In the genomic region with DNA sequence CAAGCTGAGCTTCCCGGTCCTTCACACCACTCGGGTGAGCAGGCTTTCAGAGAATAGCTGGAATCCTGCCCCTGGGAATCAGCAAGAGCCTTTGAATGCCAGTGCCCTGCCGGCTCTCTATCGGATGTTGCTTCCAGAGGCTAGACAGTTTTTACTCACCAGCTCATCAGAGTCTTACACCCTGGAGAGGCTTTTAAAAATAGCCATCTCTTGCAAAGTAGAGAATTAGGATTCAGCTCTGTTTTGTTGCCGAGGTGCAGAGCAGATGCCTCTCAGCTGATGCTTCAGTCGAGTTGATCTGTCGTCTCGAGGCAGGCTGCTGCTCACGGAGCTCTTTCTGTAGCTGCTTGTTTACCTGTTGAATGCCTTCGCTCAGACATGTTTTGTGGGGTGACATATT, we compare ENCODE assay signal across 18 mouse cellular contexts.
DNase-seq lines count a peak whose midpoint lies in the region; ATAC-seq and TF ChIP-seq lines count a peak whose summit lies in the region.
"Had no signal": no experiment of that assay in that cellular context is flagged by ENCODE, and none has a peak within 500 bp of the region (broad histone marks: within the 10 kb centered on the region; RNA-seq: fewer than 3 reads in every experiment).

No protein-coding gene starts in this region.

- TF ChIP-seq CTCF in heart, adult 2 months (IDR thresholded peaks at IDR 0.05), result no peak

- no peaks in the 10 kb centered on the region for H3K79me2 ChIP-seq in heart, adult 2 months (replicated peaks; ENCODE audit: control insufficient read depth, insufficient read depth, low read length)

- no peak overlapping the region for H3K9ac ChIP-seq in heart, embryonic 15.5 days
- H3K9ac ChIP-seq in heart, adult 2 months (ENCODE audit: low read depth, low read length), result no peak overlapping the region
- no peak overlapping the region for H3K9ac ChIP-seq in midbrain, embryonic 14.5 days (replicated peaks; ENCODE audit: low read length)
- H3K9ac ChIP-seq: embryonic facial prominence, embryonic 12.5 days; hindbrain, embryonic 13.5 days; limb, embryonic 13.5 days; liver, embryonic 14.5 days had no signal

- WGBS in heart, embryonic 15.5 days, result 40% methylated on average over 10 of the region's 10 CpGs
- WGBS in heart, adult 2 months, result 56% methylated on average over 10 of the region's 10 CpGs
- WGBS in midbrain, embryonic 10.5 days, result 62% methylated on average over 10 of the region's 10 CpGs
- 45% methylated on average over 10 of the region's 10 CpGs for WGBS in midbrain, embryonic 14.5 days

- no peak for ATAC-seq in heart, embryonic 15.5 days (replicated peaks; ENCODE audit: insufficient number of reproducible peaks, insufficient read depth, low FRiP score, low read depth)
- ATAC-seq in midbrain, embryonic 14.5 days (ENCODE audit: low FRiP score, low TSS enrichment), result no peak
- ATAC-seq: intestine, postnatal 0 days; lung, postnatal 0 days had no signal

- no peaks in the 10 kb centered on the region for H3K36me3 ChIP-seq in heart, embryonic 15.5 days
- no peaks in the 10 kb centered on the region for H3K36me3 ChIP-seq in heart, adult 2 months (ENCODE audit: control insufficient read depth, insufficient read depth, low read length)
- H3K36me3 ChIP-seq in midbrain, embryonic 10.5 days, result no peaks in the 10 kb centered on the region
- no peaks in the 10 kb centered on the region for H3K36me3 ChIP-seq in midbrain, embryonic 14.5 days (ENCODE audit: control insufficient read depth, insufficient read depth, low read length)
- H3K36me3 ChIP-seq: embryonic facial prominence, embryonic 12.5 days; hindbrain, embryonic 13.5 days; limb, embryonic 13.5 days had no signal

- 0 out of 2 replicates have a peak overlapping the region, but pooled peaks have one; percentile 14 for H3K4me2 ChIP-seq in heart, embryonic 15.5 days
- H3K4me2 ChIP-seq in midbrain, embryonic 14.5 days (ENCODE audit: low read length), result peak overlapping the region; percentile 15; the same call in 1 of the 2 replicates
- H3K4me2 ChIP-seq: embryonic facial prominence, embryonic 12.5 days; hindbrain, embryonic 13.5 days; limb, embryonic 13.5 days had no signal

- no peaks in the 10 kb centered on the region for H3K4me1 ChIP-seq in heart, embryonic 15.5 days (replicated peaks)
- no peaks in the 10 kb centered on the region for H3K4me1 ChIP-seq in heart, adult 2 months (ENCODE audit: control insufficient read depth, insufficient read depth, low read length)
- no peaks in the 10 kb centered on the region for H3K4me1 ChIP-seq in midbrain, embryonic 10.5 days
- no peaks in the 10 kb centered on the region for H3K4me1 ChIP-seq in midbrain, embryonic 14.5 days (ENCODE audit: control insufficient read depth, insufficient read depth, low read length)
- H3K4me1 ChIP-seq: embryonic facial prominence, embryonic 12.5 days; hindbrain, embryonic 13.5 days had no signal

- TF ChIP-seq EP300 in heart, adult 2 months (IDR thresholded peaks at IDR 0.05; ENCODE audit: insufficient read depth, low read depth, low read length), result no peak

- intact Hi-C loops in heart, adult 2 months (cut with DNase I), result no loop called here
- intact Hi-C loops in left cerebral cortex, postnatal 36 days (cut with DNase I), result no loop called here

- TF ChIP-seq POLR2A in heart, adult 2 months (IDR thresholded peaks at IDR 0.05; ENCODE audit: insufficient read depth, low read depth, low read length), result no peak

- no peaks in the 10 kb centered on the region; the same call in 1 of the 2 replicates for H3K9me3 ChIP-seq in heart, embryonic 15.5 days (replicated peaks)
- H3K9me3 ChIP-seq in midbrain, embryonic 10.5 days (replicated peaks), result peaks cover 4% of the 10 kb centered on the region
- 0 out of 2 replicates have a peak, but pooled peaks cover 3% of the 10 kb centered on the region for H3K9me3 ChIP-seq in midbrain, embryonic 14.5 days (ENCODE audit: control insufficient read depth, low read length)
- H3K9me3 ChIP-seq: embryonic facial prominence, embryonic 12.5 days had no signal

- H3K27ac ChIP-seq in heart, embryonic 15.5 days, result no peak overlapping the region
- H3K27ac ChIP-seq in heart, adult 2 months, result no peak overlapping the region
- peak overlapping the region; percentile 57; the same call in 1 of the 2 replicates for H3K27ac ChIP-seq in midbrain, embryonic 10.5 days (replicated peaks)
- no peak overlapping the region for H3K27ac ChIP-seq in midbrain, embryonic 14.5 days (replicated peaks; ENCODE audit: low read depth, low read length)
- H3K27ac ChIP-seq: embryonic facial prominence, embryonic 12.5 days; hindbrain, embryonic 13.5 days; kidney, postnatal 0 days; limb, embryonic 13.5 days; liver, embryonic 14.5 days had no signal

- no peak for DNase-seq in heart, adult 2 months
- DNase-seq in left cerebral cortex, postnatal 36 days (ENCODE audit: low spot score in 2 of 2), result peak; percentile 22 to 27
- no peak for DNase-seq in left cerebral cortex, adult 11 months (ENCODE audit: low spot score)
- DNase-seq in midbrain, embryonic 10.5 days (ENCODE audit: low spot score), result no peak
- no peak for DNase-seq in midbrain, embryonic 14.5 days
- DNase-seq in spleen, postnatal 36 days (ENCODE audit: low spot score in 2 of 2), result no peak
- DNase-seq: adrenal gland, postnatal 25 days; cerebellum, adult 9-10 months; gastrocnemius, postnatal 25 days; thymus, postnatal 25 days had no signal

- H3K4me3 ChIP-seq in heart, embryonic 15.5 days, result no peak overlapping the region
- no peak overlapping the region for H3K4me3 ChIP-seq in heart, adult 2 months
- no peak overlapping the region for H3K4me3 ChIP-seq in midbrain, embryonic 10.5 days
- H3K4me3 ChIP-seq in midbrain, embryonic 14.5 days (replicated peaks; ENCODE audit: low read depth, low read length), result no peak overlapping the region
- H3K4me3 ChIP-seq: embryonic facial prominence, embryonic 12.5 days; hindbrain, embryonic 13.5 days; limb, embryonic 13.5 days had no signal

- no peaks in the 10 kb centered on the region for H3K27me3 ChIP-seq in heart, embryonic 15.5 days
- H3K27me3 ChIP-seq in heart, adult 2 months (ENCODE audit: control insufficient read depth, insufficient read depth, low read length), result no peaks in the 10 kb centered on the region
- no peaks in the 10 kb centered on the region for H3K27me3 ChIP-seq in midbrain, embryonic 10.5 days (ENCODE audit: low read depth, poor library complexity, severe bottlenecking)
- H3K27me3 ChIP-seq in midbrain, embryonic 14.5 days (ENCODE audit: control insufficient read depth, insufficient read depth, low read length), result no peaks in the 10 kb centered on the region
- H3K27me3 ChIP-seq: embryonic facial prominence, embryonic 12.5 days; hindbrain, embryonic 13.5 days; limb, embryonic 13.5 days had no signal

Comparison
In these comparisons a context has a peak if more than half of its experiments do, and no peak if none do; other contexts are left out.
1. DNase-seq: peak in left cerebral cortex, postnatal 36 days (2 of 2); none in heart, adult 2 months (0 of 2), left cerebral cortex, adult 11 months (single experiment), midbrain, embryonic 10.5 days (single experiment), midbrain, embryonic 14.5 days (single experiment) and spleen, postnatal 36 days (0 of 2).